Mouse (Mus musculus) cortical plate, adult 2 months (tissue): ENCODE measurements at regions not wholly inside any gene's neighbourhood (a gene's known extent, or its start where the extent isn't known, plus 50 kb on each side); places are given as distances from the start of the nearest gene placed in this dataset.

ENCODE experiments used
- CTCF ChIP-seq: fragments of 200-500 bp; IDR thresholded peaks from 2 replicates; pipeline ENCODE4 v1.5.1; 2011; ENCODE audit warnings: mild to moderate bottlenecking, control low read depth, low read length; ENCODE audit not compliant: insufficient read depth; ENCODE audit errors: extremely low read depth
- POLR2A ChIP-seq: fragments of 200-500 bp; IDR thresholded peaks from 2 replicates; pipeline ENCODE4 v1.6.1; 2011; ENCODE audit warnings: mild to moderate bottlenecking, low read length, control low read depth; ENCODE audit not compliant: insufficient read depth; ENCODE audit errors: extremely low read depth

DNA sequence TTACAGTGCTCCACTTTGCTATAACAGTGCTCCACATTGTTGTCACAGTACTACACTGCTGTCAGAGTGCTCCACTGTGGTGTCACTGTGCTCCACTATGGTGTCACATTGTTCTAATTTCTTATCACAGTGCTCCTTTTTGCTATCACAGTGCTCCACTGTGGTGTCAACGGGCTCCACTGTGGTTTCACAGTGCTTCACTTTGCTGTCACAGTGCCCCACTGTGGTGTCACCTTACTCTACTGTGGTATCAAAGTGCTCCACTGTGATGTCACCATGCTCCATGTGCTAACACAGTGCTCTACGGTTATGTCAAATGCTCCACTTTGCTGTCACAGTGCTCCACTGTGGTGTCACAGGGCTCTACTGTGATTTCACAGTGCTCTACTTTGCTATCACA, 72.6 kb upstream of the Trpm1 start:
- TF ChIP-seq CTCF (no peak), POLR2A (no peak)
